Mouse (Mus musculus): ENCODE data around the gene Rnpepl1. TPM values are rescaled to one million over a fixed set of nuclear protein-coding genes. Genes with fewer than 3 reads are reported as not detected.
"Not testable (repeated sequence)": the region's sequence is repeated elsewhere in the genome, so short reads cannot be mapped to it uniquely, and the experiment has no call there.

The Rnpepl1 gene
- total and polyA plus RNA-seq, 3 experiments = 5.1 to 20.2 (median 14.6) TPM

DNA sequence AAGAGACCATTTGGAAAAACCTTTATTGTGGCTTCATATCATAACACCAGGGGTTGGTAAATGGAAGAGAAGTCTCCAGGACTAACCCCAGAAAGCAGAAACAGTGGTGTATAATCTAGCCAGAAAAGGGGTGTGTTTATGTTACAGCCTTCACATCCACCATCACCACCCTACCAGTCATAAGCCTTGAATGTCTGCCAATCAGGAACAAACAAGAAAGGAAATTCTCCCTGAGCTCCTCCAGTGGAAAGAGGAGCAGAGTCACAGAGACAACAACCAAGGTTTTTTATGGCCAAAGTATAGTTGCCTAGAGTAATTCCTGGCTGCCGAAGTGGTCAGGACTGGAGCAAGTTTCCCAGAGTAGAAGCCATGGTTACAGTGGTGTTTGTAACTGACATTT is 48.4 kb downstream of the Rnpepl1 start:
- H3K4me3 ChIP-seq (replicated peaks in 1 of 3; ENCODE audit: low read depth in 2 of 3, low read length in 2 of 3, poor library complexity in 1 of 3) = no peak overlapping the region
- dilution Hi-C loops (cut with MboI; ENCODE audit: extremely low pct_ligation_motif_present, extremely low pct_unique_long_range_greater_than_20kb, low sequenced_read_pairs) = no loop called here

GRCm38 (mm10) chr1:92970791-92971190 is 60.2 kb downstream of the Rnpepl1 start:
- peaks cover 14 to 38% of the 10 kb centered on the region in 2 experiments for H3K4me1 ChIP-seq (ENCODE audit: control insufficient read depth in 1 of 2, insufficient read depth in 2 of 2)
- DNase-seq (ENCODE audit: extremely low read depth); dilution Hi-C loops (cut with MboI; ENCODE audit: extremely low pct_ligation_motif_present, extremely low pct_unique_long_range_greater_than_20kb, low sequenced_read_pairs); H3K27ac ChIP-seq (ENCODE audit: insufficient read depth, low read depth); H3K9me3 ChIP-seq (replicated peaks; ENCODE audit: low read length); H3K4me2 ChIP-seq (ENCODE audit: insufficient read depth, low read depth, poor library complexity, severe bottlenecking); H3K4me3 ChIP-seq (replicated peaks in 1 of 3; ENCODE audit: low read depth in 2 of 3, low read length in 2 of 3, poor library complexity in 1 of 3); H3K79me2 ChIP-seq (replicated peaks; ENCODE audit: control insufficient read depth, extremely low read depth, insufficient read depth, poor library complexity, severe bottlenecking); H3K9ac ChIP-seq (ENCODE audit: insufficient read depth, low read depth); H3K27me3 ChIP-seq (replicated peaks); H3K36me3 ChIP-seq (replicated peaks in 1 of 2; ENCODE audit: control insufficient read depth in 1 of 2, insufficient read depth in 1 of 2, low read length in 1 of 2); in situ Hi-C loops (cut with MboI; ENCODE audit: low pct_ligation_motif_present, low pct_unique_long_range_greater_than_20kb, low sequenced_read_pairs): not testable (repeated sequence)

More for the DNA sequence above, 48.4 kb downstream of the Rnpepl1 start:
- no peaks in the 10 kb centered on the region for H3K9me3 ChIP-seq (replicated peaks; ENCODE audit: low read length)
- no peaks in the 10 kb centered on the region for H3K27me3 ChIP-seq (replicated peaks)
- H3K4me1 ChIP-seq (ENCODE audit: control insufficient read depth in 1 of 2, insufficient read depth in 2 of 2) = peaks cover 5 to 16% of the 10 kb centered on the region in 2 experiments
- no peaks in the 10 kb centered on the region for H3K79me2 ChIP-seq (replicated peaks; ENCODE audit: control insufficient read depth, extremely low read depth, insufficient read depth, poor library complexity, severe bottlenecking)
- H3K27ac ChIP-seq (ENCODE audit: insufficient read depth, low read depth) = no peak overlapping the region
- in situ Hi-C loops (cut with MboI; ENCODE audit: low pct_ligation_motif_present, low pct_unique_long_range_greater_than_20kb, low sequenced_read_pairs) = loop anchor here (5.0 kb wide), 1 partner anchor 53 kb away; no protein-coding TSS in a partner anchor
- no peak for TF ChIP-seq NRF1 (IDR thresholded peaks at IDR 0.05; ENCODE audit: low read depth, low read length)
- no peak for TF ChIP-seq MAFK (IDR thresholded peaks at IDR 0.05; ENCODE audit: insufficient replicate concordance, low read length)
- no peak for TF ChIP-seq MXI1 (IDR thresholded peaks at IDR 0.05; ENCODE audit: low read depth, low read length)
- TF ChIP-seq JUND (conservative IDR thresholded peaks at IDR 0.05; ENCODE audit: low read depth, low read length) = no peak
- no peak for TF ChIP-seq ZMIZ1 (IDR thresholded peaks at IDR 0.05; ENCODE audit: low read depth, low read length)
- TF ChIP-seq RCOR1 (conservative IDR thresholded peaks at IDR 0.05; ENCODE audit: low read depth, low read length) = no peak
- no peak for TF ChIP-seq CTCF (conservative IDR thresholded peaks at IDR 0.05 in 1 of 2, IDR thresholded peaks at IDR 0.05 in 1 of 2; ENCODE audit: low read depth in 2 of 2, low read length in 2 of 2)
- TF ChIP-seq ZNF384 (IDR thresholded peaks at IDR 0.05; ENCODE audit: low read depth, low read length) = no peak
- TF ChIP-seq ZKSCAN1 (IDR thresholded peaks at IDR 0.05; ENCODE audit: borderline replicate concordance, low read depth, low read length) = no peak
- no peak for TF ChIP-seq CHD1 (IDR thresholded peaks at IDR 0.05; ENCODE audit: low read depth, low read length)
- TF ChIP-seq ZC3H11A (IDR thresholded peaks at IDR 0.05; ENCODE audit: low read depth, low read length) = no peak
- no peak for TF ChIP-seq ETS1 (conservative IDR thresholded peaks at IDR 0.05; ENCODE audit: low read depth, low read length)
- TF ChIP-seq POLR2AphosphoS2 (IDR thresholded peaks at IDR 0.05; ENCODE audit: low read depth, low read length) = no peak
- no peak for TF ChIP-seq KAT2A (IDR thresholded peaks at IDR 0.05; ENCODE audit: insufficient replicate concordance, low read length)
- TF ChIP-seq USF2 (conservative IDR thresholded peaks at IDR 0.05; ENCODE audit: low read depth, low read length) = no peak
- TF ChIP-seq TBP (conservative IDR thresholded peaks at IDR 0.05; ENCODE audit: low read depth, low read length) = no peak
- TF ChIP-seq MAX (IDR thresholded peaks at IDR 0.05; ENCODE audit: low read length) = no peak
- no peak for TF ChIP-seq GABPA (IDR thresholded peaks at IDR 0.05; ENCODE audit: insufficient replicate concordance, low read depth, low read length)
- H3K4me2 ChIP-seq (ENCODE audit: insufficient read depth, low read depth, poor library complexity, severe bottlenecking) = no peak overlapping the region
- no peak for DNase-seq (ENCODE audit: extremely low read depth)
- no peak overlapping the region for H3K9ac ChIP-seq (ENCODE audit: insufficient read depth, low read depth)
- no peaks in the 10 kb centered on the region for H3K36me3 ChIP-seq (replicated peaks in 1 of 2; ENCODE audit: control insufficient read depth in 1 of 2, insufficient read depth in 1 of 2, low read length in 1 of 2)
